Mouse (Mus musculus) midbrain, embryonic 12.5 days (tissue): ENCODE data around the gene Syt3. TPM values are rescaled to one million over a fixed set of nuclear protein-coding genes. Genes with fewer than 3 reads are reported as not detected.

Experiments
- ATAC-seq: fragments of 200-750 bp; cut with Nextera tagmentation; 2 replicates; pipeline ENCODE4 v1.8.0; 2017; ENCODE audit warnings: low read depth, moderate TSS enrichment, moderate library complexity; ENCODE audit not compliant: low FRiP score
- H3K27ac ChIP-seq: fragments of 300-500 bp; sonication (generic); replicated peaks from 2 replicates; pipeline ENCODE4 v1.5.1; 2016; ENCODE audit warnings: mild to moderate bottlenecking
- H3K27me3 ChIP-seq: fragments of 300-500 bp; sonication (generic); 2 replicates; pipeline ENCODE4 v1.6.1; 2016; ENCODE audit warnings: mild to moderate bottlenecking
- H3K36me3 ChIP-seq: fragments of 300-500 bp; sonication (generic); 2 replicates; pipeline ENCODE4 v1.6.1; 2016
- H3K4me1 ChIP-seq: fragments of 300-500 bp; sonication (generic); 2 replicates; pipeline ENCODE4 v1.6.1; 2016
- H3K4me2 ChIP-seq: fragments of 300-500 bp; sonication (generic); replicated peaks from 2 replicates; pipeline ENCODE4 v1.6.1; 2016; ENCODE audit warnings: mild to moderate bottlenecking, moderate library complexity
- H3K4me3 ChIP-seq: fragments of 300-500 bp; sonication (generic); 2 replicates; pipeline ENCODE4 v1.5.1; 2016; ENCODE audit warnings: mild to moderate bottlenecking
- H3K9ac ChIP-seq: fragments of 300-500 bp; sonication (generic); replicated peaks from 2 replicates; pipeline ENCODE4 v1.6.1; 2016; ENCODE audit warnings: mild to moderate bottlenecking, moderate library complexity
- H3K9me3 ChIP-seq: fragments of 300-500 bp; sonication (generic); 2 replicates; pipeline ENCODE4 v1.6.1; 2016; ENCODE audit warnings: mild to moderate bottlenecking
- WGBS: fragments of 180-500 bp; shearing (Covaris S2); methylation state at CpG from one replicate; pipeline ENCODE4 v1.1.7; 2016; 5-methylcytosine and 5-hydroxymethylcytosine counted together
- polyA plus RNA-seq: library from polyadenylated mRNA; unstranded; fragments of >200 nt; fragmentation: Nextera tagmentation; extraction: Ambion mirVana; gene quantifications from 2 replicates; pipeline ENCODE4 v1.2.1, GENCODE M21; 2016

Gene Syt3
- polyA plus RNA-seq, 1 experiment from 2014 or later, result 5.4 TPM

DNA sequence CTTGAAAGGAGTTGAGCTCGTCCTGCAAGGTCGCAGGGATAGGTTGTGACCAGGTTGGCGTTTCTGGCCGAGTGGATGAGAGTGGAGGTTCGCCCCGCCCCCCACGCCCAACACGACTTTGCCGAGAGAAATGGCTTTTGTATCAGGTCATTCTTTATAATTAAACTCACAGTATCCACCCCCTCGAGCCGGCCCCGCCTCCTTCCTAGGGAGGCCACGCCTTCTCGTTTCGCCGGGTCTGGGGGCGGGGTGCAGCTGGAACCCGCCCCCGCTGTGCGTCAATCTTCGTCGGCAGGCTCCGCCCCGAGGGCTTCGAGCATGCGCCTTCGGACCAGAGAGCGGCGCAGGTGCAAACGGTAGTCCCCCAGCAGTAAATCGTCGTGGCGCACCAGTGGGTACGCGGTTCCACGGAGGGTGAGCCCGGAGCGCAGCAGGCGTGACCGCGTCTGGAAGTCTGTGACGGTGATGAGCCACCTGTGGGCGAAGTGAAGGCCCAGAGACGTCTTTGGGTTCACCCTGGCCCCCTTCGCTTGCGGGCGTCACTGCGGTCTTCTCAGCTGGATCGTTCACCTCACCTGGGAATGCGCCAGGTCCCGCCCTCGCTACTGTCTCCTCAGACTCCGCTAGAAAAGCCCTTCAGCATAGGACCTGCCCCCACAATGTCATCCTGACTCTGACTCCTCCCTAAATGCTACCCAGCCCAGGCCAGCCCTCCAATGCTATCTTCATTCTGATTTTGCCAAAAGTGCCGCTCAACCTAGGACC, 23.8 kb upstream of the Syt3 start:
- WGBS, result under 1% methylated on average over 54 of the region's 54 CpGs
- Histone ChIP-seq H3K4me1 (peaks cover 44% of the 10 kb centered on the region), H3K9ac (peak overlapping the region; percentile 60), H3K9me3 (no peaks in the 10 kb centered on the region), H3K4me2 (peak overlapping the region; percentile 80), H3K4me3 (peak overlapping the region; percentile 45), H3K27me3 (peaks cover 77% of the 10 kb centered on the region), H3K36me3 (no peaks in the 10 kb centered on the region), H3K27ac (peak overlapping the region; percentile 94)
- ATAC-seq, result peak; percentile 74

DNA sequence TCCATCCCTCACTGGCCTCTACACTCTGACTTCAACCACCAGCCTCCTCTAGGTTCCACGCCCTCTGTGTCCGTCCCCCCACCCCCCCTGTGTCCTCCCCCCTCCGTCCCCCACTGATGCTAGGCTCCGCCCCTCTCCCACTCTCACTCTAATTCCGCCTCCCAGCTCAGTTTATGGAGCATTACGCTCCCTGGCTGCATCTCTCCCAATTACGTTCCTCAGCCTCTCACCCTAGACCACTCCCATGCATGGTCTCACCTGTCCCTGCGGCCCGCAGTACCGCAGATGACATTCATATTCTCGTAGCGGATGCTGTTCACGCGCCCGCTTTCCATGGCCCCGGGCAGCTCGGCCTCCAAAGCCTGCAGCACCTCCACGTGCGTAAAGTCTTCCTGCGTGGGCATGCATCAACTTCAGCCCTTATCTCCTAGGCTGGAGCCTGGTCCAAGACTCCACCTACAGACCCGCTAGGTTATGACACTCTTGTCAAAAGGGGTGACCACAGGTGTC, 23.1 kb upstream of the Syt3 start:
- peak overlapping the region; percentile 55; the same call in 1 of the 2 replicates for H3K9ac ChIP-seq
- H3K27ac ChIP-seq, result no peak overlapping the region
- peaks cover 39% of the 10 kb centered on the region for H3K4me1 ChIP-seq
- 0 out of 2 replicates have a peak, but pooled peaks have one; percentile 16 for ATAC-seq
- H3K27me3 ChIP-seq, result peaks cover 69% of the 10 kb centered on the region
- peak overlapping the region; percentile 45 for H3K4me3 ChIP-seq
- H3K36me3 ChIP-seq, result no peaks in the 10 kb centered on the region
- no peaks in the 10 kb centered on the region for H3K9me3 ChIP-seq
- WGBS, result 11% methylated on average over 21 of the region's 21 CpGs
- H3K4me2 ChIP-seq, result peak overlapping the region; percentile 80

DNA sequence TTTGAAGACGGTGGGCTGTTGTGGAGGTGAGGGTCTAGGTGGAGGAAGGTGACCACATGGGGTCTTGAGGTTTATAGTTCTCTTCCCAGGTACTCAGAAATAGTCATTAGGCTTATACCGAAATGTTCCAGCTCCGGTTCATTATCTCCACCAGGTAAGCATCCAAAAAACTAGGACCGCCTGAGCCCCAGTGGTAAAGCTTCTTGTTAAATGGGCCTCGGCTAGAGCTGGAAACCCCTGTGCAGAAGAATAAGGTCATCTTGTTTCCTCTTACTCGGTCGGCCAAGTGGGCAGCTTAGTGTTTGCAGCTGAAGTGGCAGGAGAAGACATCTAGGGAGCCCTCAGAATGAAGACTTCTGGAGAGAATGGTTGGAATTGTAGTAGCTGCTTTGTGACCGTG, 11.2 kb upstream of the Syt3 start:
- H3K4me2 ChIP-seq, result no peak overlapping the region
- H3K4me1 ChIP-seq, result peaks cover 18% of the 10 kb centered on the region
- no peak overlapping the region for H3K27ac ChIP-seq
- H3K9ac ChIP-seq, result no peak overlapping the region
- no peak overlapping the region for H3K4me3 ChIP-seq
- no peaks in the 10 kb centered on the region for H3K36me3 ChIP-seq
- no peaks in the 10 kb centered on the region for H3K9me3 ChIP-seq
- ATAC-seq, result no peak
- H3K27me3 ChIP-seq, result 0 out of 2 replicates have a peak, but pooled peaks cover 3% of the 10 kb centered on the region
- WGBS, result 93% methylated on average over 8 of the region's 8 CpGs

DNA sequence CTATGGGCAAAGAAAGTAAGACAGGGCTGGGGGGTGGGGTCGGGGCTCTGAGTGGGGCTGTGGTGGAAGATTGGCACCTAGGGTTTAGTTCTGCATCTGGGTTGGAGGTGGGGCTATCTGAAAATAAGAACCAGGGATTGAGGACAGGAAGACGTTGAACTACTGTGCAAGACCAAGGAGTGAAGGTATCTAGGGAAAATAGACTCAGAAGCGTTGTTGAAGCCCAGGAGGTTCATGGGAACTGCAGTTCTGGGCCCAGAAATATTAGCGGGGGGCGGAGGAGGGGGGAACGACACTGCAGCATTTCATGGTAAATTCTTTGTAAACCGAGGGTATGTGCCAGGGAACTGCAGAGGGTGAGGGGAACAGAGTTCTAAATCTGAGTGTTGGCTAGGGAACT, 10.4 kb upstream of the Syt3 start:
- peak overlapping the region; percentile 89 for H3K4me2 ChIP-seq
- H3K36me3 ChIP-seq, result no peaks in the 10 kb centered on the region
- 19% methylated on average over 7 of the region's 7 CpGs for WGBS
- H3K27ac ChIP-seq, result no peak overlapping the region
- no peak overlapping the region for H3K9ac ChIP-seq
- H3K4me1 ChIP-seq, result peaks cover 18% of the 10 kb centered on the region
- 0 out of 2 replicates have a peak, but pooled peaks cover 6% of the 10 kb centered on the region for H3K27me3 ChIP-seq
- H3K4me3 ChIP-seq, result peak overlapping the region; percentile 63
- peak; percentile 35 for ATAC-seq
- no peaks in the 10 kb centered on the region for H3K9me3 ChIP-seq

DNA sequence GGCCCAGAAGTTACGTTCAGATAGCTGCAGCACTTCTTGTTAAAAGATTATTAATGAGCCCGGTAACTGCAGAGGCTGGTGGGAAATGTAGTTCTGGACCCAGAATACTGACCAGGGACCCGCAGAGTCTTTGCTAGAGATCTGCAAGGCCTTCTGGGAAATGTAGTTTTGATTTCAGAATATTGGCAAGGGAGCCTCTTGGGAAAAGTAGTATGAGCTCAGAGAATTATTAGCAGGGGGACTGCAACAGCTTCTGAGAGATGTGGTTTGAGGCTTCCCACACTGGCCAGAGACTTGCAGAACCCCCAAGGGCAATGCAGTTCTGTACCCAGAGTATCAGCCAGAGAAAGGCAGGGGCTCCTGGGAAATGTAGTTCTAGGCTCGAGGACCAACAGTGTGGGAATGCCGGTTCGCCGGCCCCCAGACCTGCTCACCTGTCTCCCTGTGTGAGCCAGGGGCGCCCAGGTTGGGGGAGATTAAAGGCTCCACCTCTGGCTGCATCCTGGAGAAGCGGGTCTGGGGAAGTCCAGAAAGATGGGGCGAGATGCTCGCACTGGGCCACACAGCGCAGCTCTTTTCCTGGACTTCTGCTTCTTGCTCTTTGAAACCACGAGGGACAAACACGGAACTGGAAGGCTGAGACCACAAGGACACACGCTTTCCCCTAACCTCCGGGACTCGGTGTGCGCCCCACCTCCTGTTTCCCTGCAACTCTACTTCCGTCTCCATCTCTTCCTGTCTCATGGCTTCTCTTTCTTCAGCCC, 9.8 kb upstream of the Syt3 start:
- ATAC-seq, result peak; percentile 91
- Histone ChIP-seq H3K4me1 (peaks cover 18% of the 10 kb centered on the region), H3K27ac (peak overlapping the region; percentile 71), H3K4me3 (peak overlapping the region; percentile 63), H3K9me3 (no peaks in the 10 kb centered on the region), H3K27me3 (0 out of 2 replicates have a peak, but pooled peaks cover 6% of the 10 kb centered on the region), H3K36me3 (no peaks in the 10 kb centered on the region), H3K9ac (peak overlapping the region; percentile 68), H3K4me2 (peak overlapping the region; percentile 89)
- WGBS, result 1% methylated on average over 19 of the region's 19 CpGs

DNA sequence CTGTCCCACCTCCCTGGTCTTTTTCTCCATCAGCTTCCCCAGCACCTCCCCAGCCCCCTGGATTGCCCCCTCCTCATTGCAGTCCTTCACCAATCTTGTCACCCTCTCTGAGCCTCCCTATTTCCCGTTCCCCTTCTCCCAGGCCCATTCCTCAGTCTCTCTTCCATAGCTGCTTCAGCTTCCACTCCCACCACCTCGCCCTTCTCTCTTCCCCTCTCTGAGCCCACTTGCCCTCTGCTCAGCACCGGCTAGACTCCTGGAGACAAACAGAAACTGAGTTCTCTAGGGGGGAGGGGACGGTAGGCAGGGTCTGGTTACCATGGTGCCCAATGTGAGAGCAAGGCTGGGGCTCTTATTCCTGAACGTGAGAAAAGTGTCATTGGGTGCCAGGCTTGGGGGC, 9.1 kb upstream of the Syt3 start:
- peak overlapping the region; percentile 71 for H3K27ac ChIP-seq
- H3K4me2 ChIP-seq, result peak overlapping the region; percentile 89
- peak overlapping the region; percentile 68 for H3K9ac ChIP-seq
- H3K36me3 ChIP-seq, result no peaks in the 10 kb centered on the region
- H3K4me1 ChIP-seq, result peaks cover 18% of the 10 kb centered on the region
- WGBS, result 4% methylated on average over 5 of the region's 5 CpGs
- no peaks in the 10 kb centered on the region for H3K9me3 ChIP-seq
- peak; percentile 57 for ATAC-seq
- 0 out of 2 replicates have a peak, but pooled peaks cover 6% of the 10 kb centered on the region for H3K27me3 ChIP-seq
- peak overlapping the region; percentile 63 for H3K4me3 ChIP-seq

DNA sequence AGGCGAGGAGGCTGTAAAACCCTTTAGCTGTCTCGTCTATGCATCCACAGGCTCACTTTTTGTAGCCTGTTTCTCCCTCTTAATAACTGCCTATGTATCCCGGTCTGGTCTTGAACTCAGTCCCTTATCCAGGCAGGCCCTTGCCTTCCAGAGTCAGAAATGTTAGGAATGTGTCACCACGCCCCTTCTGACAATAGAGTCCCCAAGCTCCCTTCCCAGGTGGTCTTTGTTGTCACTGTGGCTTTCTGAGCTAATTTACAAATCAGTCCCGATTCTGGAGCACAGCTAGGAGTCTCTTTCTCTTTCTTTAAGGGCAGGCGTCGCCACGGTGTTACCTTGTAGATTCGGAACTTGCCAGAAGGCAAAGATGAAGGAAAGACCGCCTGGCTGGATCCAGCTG, 8.7 kb upstream of the Syt3 start:
- H3K4me3 ChIP-seq, result peak overlapping the region; percentile 63
- peak overlapping the region; percentile 89 for H3K4me2 ChIP-seq
- 1% methylated on average over 10 of the region's 10 CpGs for WGBS
- peaks cover 18% of the 10 kb centered on the region for H3K4me1 ChIP-seq
- H3K27ac ChIP-seq, result peak overlapping the region; percentile 71; the same call in 1 of the 2 replicates
- H3K9ac ChIP-seq, result no peak overlapping the region
- ATAC-seq, result no peak
- 0 out of 2 replicates have a peak, but pooled peaks cover 6% of the 10 kb centered on the region for H3K27me3 ChIP-seq
- no peaks in the 10 kb centered on the region for H3K36me3 ChIP-seq
- no peaks in the 10 kb centered on the region for H3K9me3 ChIP-seq

DNA sequence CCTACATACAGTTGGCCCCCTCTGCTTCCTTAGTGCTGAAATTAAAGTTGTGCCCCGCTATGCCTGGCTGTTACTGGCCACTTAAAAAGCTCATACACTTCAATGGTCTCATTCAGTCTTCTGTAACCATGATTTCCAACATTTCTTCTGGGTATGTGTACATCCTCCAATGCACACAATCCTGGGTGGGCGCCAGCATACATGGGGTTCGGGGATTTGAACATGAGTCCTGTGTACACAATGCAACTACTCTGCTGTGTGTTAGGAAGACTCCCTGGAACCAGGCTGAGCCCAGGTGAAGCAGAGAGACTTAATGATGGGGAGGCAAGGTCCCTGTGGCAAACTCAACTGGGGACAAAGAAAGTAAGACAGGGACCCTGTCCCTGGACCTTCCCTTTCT, 8.1 kb upstream of the Syt3 start:
- 60% methylated on average over 3 of the region's 3 CpGs for WGBS
- no peak overlapping the region for H3K4me3 ChIP-seq
- no peaks in the 10 kb centered on the region for H3K9me3 ChIP-seq
- H3K27me3 ChIP-seq, result 0 out of 2 replicates have a peak, but pooled peaks cover 6% of the 10 kb centered on the region
- no peaks in the 10 kb centered on the region for H3K36me3 ChIP-seq
- peaks cover 18% of the 10 kb centered on the region for H3K4me1 ChIP-seq
- ATAC-seq, result no peak
- H3K9ac ChIP-seq, result no peak overlapping the region
- no peak overlapping the region for H3K27ac ChIP-seq
- no peak overlapping the region for H3K4me2 ChIP-seq

DNA sequence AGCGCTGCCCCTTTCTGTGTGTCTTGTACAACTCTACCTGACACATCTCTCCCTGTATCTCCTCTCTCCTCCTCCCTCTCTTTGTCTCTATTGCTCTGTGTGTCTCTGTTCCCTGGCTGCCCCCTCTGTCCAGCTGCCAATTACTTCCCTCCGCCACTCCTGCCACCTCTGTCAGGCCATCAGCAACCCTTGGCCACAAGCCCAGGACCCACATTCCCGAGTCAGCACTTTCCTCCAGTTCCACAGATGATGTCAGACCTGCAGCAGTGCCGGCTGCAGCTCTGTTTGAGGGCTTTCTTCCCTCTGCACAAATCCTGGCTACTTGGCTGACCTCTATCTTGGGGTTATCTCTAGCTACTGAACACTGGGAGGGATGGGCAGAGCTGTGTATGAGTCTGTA, 5.6 kb upstream of the Syt3 start:
- H3K36me3 ChIP-seq, result no peaks in the 10 kb centered on the region
- 58% methylated on average over 4 of the region's 4 CpGs for WGBS
- peaks cover 6% of the 10 kb centered on the region; the same call in 1 of the 2 replicates for H3K27me3 ChIP-seq
- no peaks in the 10 kb centered on the region for H3K9me3 ChIP-seq
- no peak for ATAC-seq
- no peak overlapping the region for H3K4me2 ChIP-seq
- no peak overlapping the region for H3K9ac ChIP-seq
- H3K4me3 ChIP-seq, result no peak overlapping the region
- H3K4me1 ChIP-seq, result peaks cover 20% of the 10 kb centered on the region
- H3K27ac ChIP-seq, result no peak overlapping the region

DNA sequence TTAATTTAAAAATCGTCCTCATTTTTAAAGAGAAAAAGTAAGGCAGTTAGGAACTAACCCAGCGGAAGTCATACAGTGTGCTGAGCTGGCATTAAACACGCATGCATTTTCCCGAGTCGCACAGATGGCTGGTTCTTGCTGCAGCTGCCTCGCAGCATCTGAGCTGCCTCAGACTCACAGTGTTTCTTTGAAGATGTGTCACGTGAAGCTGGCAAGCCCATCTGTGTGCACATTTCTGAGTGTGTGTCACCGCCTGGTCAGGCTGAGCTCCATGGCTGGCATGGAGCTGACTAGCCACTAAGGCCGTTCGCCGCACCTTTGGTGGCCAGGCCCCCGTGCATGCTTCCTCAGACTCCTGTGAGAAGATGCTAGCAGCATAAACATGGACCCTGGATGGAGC, 1.4 kb upstream of the Syt3 start:
- Histone ChIP-seq H3K4me3 (no peak overlapping the region), H3K36me3 (no peaks in the 10 kb centered on the region), H3K4me2 (no peak overlapping the region), H3K4me1 (peaks cover 14% of the 10 kb centered on the region), H3K27me3 (peaks cover 14% of the 10 kb centered on the region), H3K9me3 (no peaks in the 10 kb centered on the region), H3K9ac (no peak overlapping the region), H3K27ac (peak overlapping the region; percentile 44)
- 70% methylated on average over 12 of the region's 12 CpGs for WGBS
- no peak for ATAC-seq

DNA sequence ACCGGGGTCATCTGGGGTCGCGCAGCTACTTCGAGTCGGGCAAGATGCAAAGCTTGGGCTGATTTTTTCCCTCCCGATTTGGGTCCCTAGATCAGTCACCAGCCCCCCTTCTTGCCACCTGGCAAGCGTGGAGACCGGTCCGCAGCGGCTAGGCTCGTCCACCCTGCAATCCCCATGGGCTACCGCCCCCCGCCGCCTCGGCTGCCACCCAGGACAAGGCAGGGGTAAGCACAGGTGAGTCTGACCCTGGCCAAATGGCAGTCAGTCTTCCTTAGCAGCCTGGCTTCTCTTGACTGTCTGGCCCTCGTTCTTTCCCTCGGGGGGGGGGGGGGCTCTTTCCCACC, 786 bp downstream of the Syt3 start:
- Histone ChIP-seq H3K9ac (peak overlapping the region; percentile 63), H3K27ac (no peak overlapping the region), H3K4me2 (peak overlapping the region; percentile 78), H3K9me3 (no peaks in the 10 kb centered on the region), H3K27me3 (peaks cover 11% of the 10 kb centered on the region), H3K4me1 (peaks cover 14% of the 10 kb centered on the region), H3K4me3 (peak overlapping the region; percentile 49), H3K36me3 (no peaks in the 10 kb centered on the region)
- ATAC-seq, result peak; percentile 83
- WGBS, result 0% methylated on average over 16 of the region's 17 CpGs

DNA sequence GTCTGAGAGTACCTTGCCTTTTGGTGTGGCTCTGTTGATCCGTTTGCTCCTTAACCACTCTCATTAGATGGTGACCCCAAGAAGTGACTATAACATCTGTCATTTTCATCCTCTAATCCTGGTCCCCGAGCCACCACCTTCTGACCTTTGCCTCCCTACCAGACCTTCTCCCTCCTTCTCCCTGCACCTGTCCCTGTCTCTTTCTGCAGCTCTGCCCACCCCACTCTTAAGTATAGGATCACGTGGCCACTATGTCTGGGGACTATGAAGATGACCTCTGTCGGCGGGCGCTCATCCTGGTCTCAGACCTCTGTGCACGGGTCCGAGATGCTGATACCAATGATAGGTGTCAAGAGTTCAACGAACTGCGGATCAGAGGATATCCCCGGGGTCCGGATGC, 1.8 kb downstream of the Syt3 start, which contains the start of gene 1700008O03Rik:
1700008O03Rik (minus strand) TSS at position 101 of the 400 bp plus-strand sequence.
- H3K4me1 ChIP-seq, result peaks cover 14% of the 10 kb centered on the region
- no peaks in the 10 kb centered on the region for H3K9me3 ChIP-seq
- H3K9ac ChIP-seq, result peak within 1 kb of the TSS; percentile 63
- H3K27ac ChIP-seq, result no peak within 1 kb of the TSS
- H3K27me3 ChIP-seq, result peaks cover 16% of the 10 kb centered on the region
- peak within 1 kb of the TSS; percentile 49 for H3K4me3 ChIP-seq
- no peaks in the 10 kb centered on the region for H3K36me3 ChIP-seq
- no peak for ATAC-seq
- H3K4me2 ChIP-seq, result peak within 1 kb of the TSS; percentile 78
- 84% methylated on average over 12 of the region's 12 CpGs for WGBS
